8 mouse cellular contexts compared by ENCODE assay signal in genomic region chr16:31458229-31458918, GRCm38 (mm10). TPM values are rescaled to one million over a fixed set of nuclear protein-coding genes. Genes with fewer than 3 reads are reported as not detected.
DNase-seq lines count a peak whose midpoint lies in the region; ATAC-seq and TF ChIP-seq lines count a peak whose summit lies in the region.

No protein-coding gene starts in this region.

- 2% methylated on average over 17 of the region's 17 CpGs for WGBS in limb, embryonic 12.5 days
- WGBS in midbrain, embryonic 13.5 days = 4% methylated on average over 17 of the region's 17 CpGs

- no peaks in the 10 kb centered on the region for H3K36me3 ChIP-seq in limb, embryonic 12.5 days
- peaks cover 34% of the 10 kb centered on the region for H3K36me3 ChIP-seq in midbrain, embryonic 13.5 days

- peak overlapping the region; percentile 63 for H3K9ac ChIP-seq in limb, embryonic 12.5 days (replicated peaks)
- H3K9ac ChIP-seq in midbrain, embryonic 13.5 days (replicated peaks) = peak overlapping the region; percentile 63

- H3K4me1 ChIP-seq in cortical plate, adult 2 months (ENCODE audit: control insufficient read depth, insufficient read depth, low read length) = peaks cover 4% of the 10 kb centered on the region
- H3K4me1 ChIP-seq in limb, embryonic 12.5 days (replicated peaks) = peaks cover 18% of the 10 kb centered on the region
- peaks cover 10% of the 10 kb centered on the region for H3K4me1 ChIP-seq in midbrain, embryonic 13.5 days (replicated peaks)

- TF ChIP-seq CTCF in cortical plate, adult 2 months (IDR thresholded peaks at IDR 0.05; ENCODE audit: extremely low read depth, insufficient read depth, low read length) = peak; percentile 85

- H3K4me2 ChIP-seq in limb, embryonic 12.5 days = peak overlapping the region; percentile 62
- H3K4me2 ChIP-seq in midbrain, embryonic 13.5 days (replicated peaks) = peak overlapping the region; percentile 59

- H3K9me3 ChIP-seq in limb, embryonic 12.5 days = no peaks in the 10 kb centered on the region
- no peaks in the 10 kb centered on the region for H3K9me3 ChIP-seq in midbrain, embryonic 13.5 days

- H3K27me3 ChIP-seq in limb, embryonic 12.5 days = no peaks in the 10 kb centered on the region
- 0 out of 2 replicates have a peak, but pooled peaks cover 2% of the 10 kb centered on the region for H3K27me3 ChIP-seq in midbrain, embryonic 13.5 days

- peak; percentile 89 for DNase-seq in adrenal gland, postnatal 10 days
- peak; percentile 42 to 58 for DNase-seq in gastrocnemius, postnatal 36 days
- peak; percentile 81 for DNase-seq in kidney, adult 18-20 months
- DNase-seq in spleen, adult 18-20 months = peak; percentile 32 to 72

- peak; percentile 67 for ATAC-seq in limb, embryonic 12.5 days (ENCODE audit: insufficient number of reproducible peaks, insufficient read depth, low FRiP score, low TSS enrichment, low read depth)
- ATAC-seq in midbrain, embryonic 13.5 days = peak; percentile 86
- ATAC-seq in activated CD4-positive, CD25-positive, alpha-beta regulatory T cell, adult 4 months = no peak

- no peak overlapping the region for H3K4me3 ChIP-seq in cortical plate, adult 2 months (ENCODE audit: insufficient read depth, low read length)
- H3K4me3 ChIP-seq in limb, embryonic 12.5 days (replicated peaks) = peak overlapping the region; percentile 39
- peak overlapping the region; percentile 38 for H3K4me3 ChIP-seq in midbrain, embryonic 13.5 days (replicated peaks)

- TF ChIP-seq POLR2A in cortical plate, adult 2 months (IDR thresholded peaks at IDR 0.05; ENCODE audit: extremely low read depth, insufficient read depth, low read length) = no peak

- intact Hi-C loops in gastrocnemius, postnatal 36 days (cut with DNase I) = loop anchor here (2.0 to 5.0 kb wide), 2 partner anchors 246 to 264 kb away; no protein-coding TSS in a partner anchor

- no peak overlapping the region for H3K27ac ChIP-seq in cortical plate, adult 2 months (ENCODE audit: insufficient read depth, low read length)
- peak overlapping the region; percentile 89 for H3K27ac ChIP-seq in limb, embryonic 12.5 days
- H3K27ac ChIP-seq in midbrain, embryonic 13.5 days = peak overlapping the region; percentile 74

RNA-seq across cellular contexts. Expression of gene Bdh1, which starts 36.3 kb away (rescaled TPM):
- total RNA-seq in adrenal gland, postnatal 10 days (2021) = 100 to 1,000 TPM in 1 of 2 experiments, 10 to 100 TPM in 1; 68.1 to 165 TPM
- 140 and 145 TPM in 2 replicates for polyA plus RNA-seq in cortical plate, adult 2 months (2012; rRNA removed)
- 10 to 100 TPM; 42.7 to 51.2 TPM for total RNA-seq in gastrocnemius, postnatal 36 days (2021)
- polyA plus RNA-seq in limb, embryonic 12.5 days (2016; fragmentation: Nextera tagmentation; extraction: Ambion mirVana) = 18.7 and 18.8 TPM in 2 replicates
- 67.7 and 68.7 TPM in 2 replicates for polyA plus RNA-seq in midbrain, embryonic 13.5 days (2015; fragmentation: Nextera tagmentation; extraction: Ambion mirVana)
- 10 to 100 TPM; 20.5 to 20.7 TPM for polyA plus RNA-seq in activated CD4-positive, CD25-positive, alpha-beta regulatory T cell, adult 4 months (2017; shearing (Covaris generic))
